Mouse (Mus musculus) embryonic facial prominence, embryonic 14.5 days (tissue): ENCODE results near the gene Map1a. TPM values are rescaled to one million over a fixed set of nuclear protein-coding genes. Genes with fewer than 3 reads are reported as not detected.

Experiments used
- ATAC-seq: fragments of 200-750 bp; cut with Nextera tagmentation; 2 replicates; pipeline ENCODE4 v1.8.0; 2017; ENCODE audit warnings: low read depth, moderate number of reproducible peaks, moderate TSS enrichment
- DNase-seq: peaks from one replicate; pipeline ENCODE4 v3.0.0-alpha.2; 2015; ENCODE audit warnings: low spot score
- H3K27ac ChIP-seq: fragments of 300-500 bp; sonication (generic); replicated peaks from 2 replicates; pipeline ENCODE4 v1.5.1; 2014; ENCODE audit warnings: low read depth, mild to moderate bottlenecking, low read length, moderate library complexity
- H3K27me3 ChIP-seq: fragments of 300-500 bp; sonication (generic); replicated peaks from 2 replicates; pipeline ENCODE4 v1.6.1; 2014; ENCODE audit warnings: low read length; ENCODE audit not compliant: control insufficient read depth, insufficient read depth
- H3K36me3 ChIP-seq: fragments of 300-500 bp; sonication (generic); 2 replicates; pipeline ENCODE4 v1.6.1; 2014; ENCODE audit warnings: low read length, mixed read lengths; ENCODE audit not compliant: control insufficient read depth, insufficient read depth
- H3K4me1 ChIP-seq: fragments of 300-500 bp; sonication (generic); 2 replicates; pipeline ENCODE4 v1.6.1; 2014; ENCODE audit warnings: antibody characterized with exemption, low read length; ENCODE audit not compliant: control insufficient read depth, insufficient read depth
- H3K4me2 ChIP-seq: fragments of 300-500 bp; sonication (generic); 2 replicates; pipeline ENCODE4 v1.6.1; 2014; ENCODE audit warnings: low read depth, mild to moderate bottlenecking, low read length, moderate library complexity, mixed read lengths
- H3K4me3 ChIP-seq: fragments of 300-500 bp; sonication (generic); 2 replicates; pipeline ENCODE4 v1.5.1; 2014; ENCODE audit warnings: low read depth, mild to moderate bottlenecking, low read length
- H3K9ac ChIP-seq: fragments of 300-500 bp; sonication (generic); 2 replicates; pipeline ENCODE4 v1.6.1; 2014; ENCODE audit warnings: low read depth, mild to moderate bottlenecking, low read length, moderate library complexity, mixed read lengths
- H3K9me3 ChIP-seq: fragments of 300-500 bp; sonication (generic); 2 replicates; pipeline ENCODE4 v1.6.1; 2016; ENCODE audit warnings: low read length; ENCODE audit not compliant: control insufficient read depth
- WGBS: fragments of 180-500 bp; shearing (Covaris S2); extraction: QIAGEN DNeasy Blood & Tissue Kit; methylation state at CpG from one replicate; pipeline ENCODE4 v1.1.7; 2014; 5-methylcytosine and 5-hydroxymethylcytosine counted together
- polyA plus RNA-seq: library from polyadenylated mRNA; unstranded; fragments of >200 nt; fragmentation: Nextera tagmentation; extraction: Ambion mirVana; gene quantifications from 2 replicates; pipeline ENCODE4 v1.2.1, GENCODE M21; 2014

Gene Map1a
- polyA plus RNA-seq, 1 experiment from 2014 or later: 10.9 TPM

- Histone ChIP-seq H3K9me3 (no peaks in the 10 kb centered on the region), H3K27ac (no peak overlapping the region), H3K36me3 (peaks cover 37% of the 10 kb centered on the region), H3K4me3 (no peak overlapping the region), H3K27me3 (peaks cover 16% of the 10 kb centered on the region), H3K9ac (0 out of 2 replicates have a peak overlapping the region, but pooled peaks have one; percentile 21), H3K4me1 (peaks cover 19% of the 10 kb centered on the region), H3K4me2 (peak overlapping the region; percentile 79; the same call in 1 of the 2 replicates)
- DNase-seq: peak; percentile 49
- WGBS: 5% methylated on average over 8 of the region's 8 CpGs
- no peak for ATAC-seq
These were observed 8.7 kb downstream of the Map1a start for GRCm38 (mm10) chr2:121298131-121298530.

GRCm38 (mm10) chr2:121299471-121299870 is 10.1 kb downstream of the Map1a start:
- Histone ChIP-seq H3K4me1 (peaks cover 13% of the 10 kb centered on the region), H3K27me3 (peaks cover 16% of the 10 kb centered on the region), H3K36me3 (peaks cover 37% of the 10 kb centered on the region), H3K9ac (no peak overlapping the region), H3K4me3 (no peak overlapping the region), H3K4me2 (no peak overlapping the region), H3K27ac (no peak overlapping the region), H3K9me3 (no peaks in the 10 kb centered on the region)
- DNase-seq: no peak
- ATAC-seq: no peak
- 90% methylated on average over 14 of the region's 17 CpGs for WGBS

DNA sequence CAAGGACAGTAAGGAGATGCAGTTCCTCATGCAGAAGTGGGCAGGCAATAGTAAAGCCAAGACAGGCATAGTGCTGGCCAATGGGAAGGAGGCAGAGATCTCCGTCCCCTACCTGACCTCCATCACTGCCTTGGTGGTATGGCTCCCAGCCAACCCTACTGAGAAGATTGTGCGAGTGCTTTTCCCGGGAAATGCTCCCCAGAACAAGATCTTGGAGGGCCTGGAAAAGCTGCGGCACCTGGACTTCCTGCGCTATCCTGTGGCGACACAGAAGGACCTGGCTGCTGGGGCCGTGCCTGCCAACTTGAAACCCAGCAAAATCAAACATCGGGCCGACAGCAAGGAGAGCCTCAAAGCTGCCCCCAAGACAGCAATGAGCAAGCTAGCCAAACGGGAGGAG is 10.6 kb downstream of the Map1a start:
- H3K36me3 ChIP-seq: peaks cover 40% of the 10 kb centered on the region
- H3K27ac ChIP-seq: no peak overlapping the region

DNA sequence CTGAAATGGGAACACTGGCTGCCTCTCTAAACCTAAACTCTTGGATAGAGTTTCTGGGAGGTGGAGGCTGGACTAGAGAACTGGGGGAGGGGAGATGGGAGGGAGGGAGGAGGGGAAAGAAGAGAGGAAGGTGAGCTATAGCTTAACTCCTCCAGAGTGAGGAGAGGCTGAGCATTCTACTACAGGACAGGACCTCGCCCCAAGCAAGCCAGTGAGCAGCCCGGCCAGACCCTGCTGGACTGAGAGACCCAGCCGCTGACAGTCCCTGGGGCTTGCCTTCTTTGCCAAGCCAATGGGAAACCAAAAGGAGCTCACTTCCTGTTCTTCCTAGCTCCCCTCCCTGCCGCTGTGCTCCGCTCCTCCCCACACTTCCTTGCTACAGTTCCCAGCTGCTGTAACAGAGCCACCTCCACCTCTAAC is 19.6 kb downstream of the Map1a start:
- H3K27ac ChIP-seq: no peak overlapping the region
- peak overlapping the region; percentile 35 for H3K4me2 ChIP-seq
- WGBS: 11% methylated on average over 4 of the region's 5 CpGs
- DNase-seq (peak; percentile 35), ATAC-seq (peak; percentile 34)
- H3K9ac ChIP-seq: no peak overlapping the region
- no peak overlapping the region for H3K4me3 ChIP-seq
- H3K9me3 ChIP-seq: no peaks in the 10 kb centered on the region
- peaks cover 12% of the 10 kb centered on the region; the same call in 1 of the 2 replicates for H3K36me3 ChIP-seq
- H3K27me3 ChIP-seq: no peaks in the 10 kb centered on the region
- no peaks in the 10 kb centered on the region for H3K4me1 ChIP-seq

More for the DNA sequence above, 10.6 kb downstream of the Map1a start:
- peaks cover 8% of the 10 kb centered on the region for H3K4me1 ChIP-seq
- no peak for DNase-seq
- ATAC-seq: no peak
- H3K4me3 ChIP-seq: no peak overlapping the region
- H3K4me2 ChIP-seq: no peak overlapping the region
- peaks cover 16% of the 10 kb centered on the region for H3K27me3 ChIP-seq
- H3K9me3 ChIP-seq: no peaks in the 10 kb centered on the region
- H3K9ac ChIP-seq: no peak overlapping the region
- WGBS: 89% methylated on average over 10 of the region's 10 CpGs

- 73% methylated on average over 8 of the region's 8 CpGs for WGBS
These were observed 26.9 kb downstream of the Map1a start for GRCm38 (mm10) chr2:121316278-121316677.

DNA sequence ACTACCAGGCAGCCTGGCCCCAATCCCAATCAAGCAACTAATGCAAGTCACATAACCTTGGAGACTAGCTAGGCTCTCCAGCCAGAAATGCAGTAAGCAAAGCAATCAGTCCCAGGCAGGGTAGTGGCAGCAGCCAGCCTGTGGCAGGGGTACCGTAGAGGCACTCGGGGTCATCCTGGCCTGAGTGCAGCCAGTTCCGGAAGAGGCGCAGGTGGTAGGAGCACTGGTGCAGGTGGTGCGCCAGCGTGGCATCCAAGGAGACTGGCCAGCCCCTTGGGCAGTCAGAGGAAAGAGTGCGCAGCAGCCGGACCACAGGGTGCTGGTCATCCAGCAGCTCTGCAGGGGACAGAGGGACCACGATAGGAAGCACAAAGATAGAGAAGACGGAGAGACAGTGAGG is 33.6 kb downstream of the Map1a start:
- Histone ChIP-seq H3K4me3 (no peak overlapping the region), H3K36me3 (peaks cover 12% of the 10 kb centered on the region; the same call in 1 of the 2 replicates), H3K27me3 (no peaks in the 10 kb centered on the region), H3K9me3 (no peaks in the 10 kb centered on the region), H3K4me1 (no peaks in the 10 kb centered on the region), H3K4me2 (no peak overlapping the region), H3K9ac (no peak overlapping the region), H3K27ac (no peak overlapping the region)
- WGBS: 88% methylated on average over 10 of the region's 10 CpGs
- ATAC-seq (no peak), DNase-seq (no peak)

More at GRCm38 (mm10) chr2:121316278-121316677, 26.9 kb downstream of the Map1a start:
- Histone ChIP-seq H3K27me3 (no peaks in the 10 kb centered on the region), H3K27ac (no peak overlapping the region), H3K36me3 (peaks cover 8% of the 10 kb centered on the region; the same call in 1 of the 2 replicates), H3K4me3 (no peak overlapping the region), H3K4me1 (no peaks in the 10 kb centered on the region), H3K9me3 (no peaks in the 10 kb centered on the region), H3K9ac (no peak overlapping the region), H3K4me2 (no peak overlapping the region)
- no peak for ATAC-seq
- DNase-seq: no peak

- H3K4me1 ChIP-seq: no peaks in the 10 kb centered on the region
- no peak overlapping the region for H3K4me3 ChIP-seq
- no peaks in the 10 kb centered on the region for H3K27me3 ChIP-seq
- ATAC-seq (no peak), DNase-seq (no peak)
- no peak overlapping the region for H3K9ac ChIP-seq
- 85% methylated on average over 10 of the region's 10 CpGs for WGBS
- no peak overlapping the region for H3K4me2 ChIP-seq
- H3K27ac ChIP-seq: no peak overlapping the region
- no peaks in the 10 kb centered on the region for H3K9me3 ChIP-seq
- H3K36me3 ChIP-seq: peaks cover 12% of the 10 kb centered on the region; the same call in 1 of the 2 replicates
These were observed 34.5 kb downstream of the Map1a start for GRCm38 (mm10) chr2:121323693-121324470.

GRCm38 (mm10) chr2:121329492-121329891 is 40.1 kb downstream of the Map1a start:
- Histone ChIP-seq H3K36me3 (no peaks in the 10 kb centered on the region), H3K9me3 (no peaks in the 10 kb centered on the region), H3K9ac (no peak overlapping the region), H3K4me3 (no peak overlapping the region), H3K4me2 (no peak overlapping the region), H3K4me1 (no peaks in the 10 kb centered on the region), H3K27ac (no peak overlapping the region), H3K27me3 (no peaks in the 10 kb centered on the region)
- DNase-seq (no peak), ATAC-seq (no peak)
- 89% methylated on average over 2 of the region's 2 CpGs for whole genome bisulfite sequencing

- Histone ChIP-seq H3K27ac (no peak overlapping the region), H3K4me2 (no peak overlapping the region), H3K36me3 (no peaks in the 10 kb centered on the region), H3K27me3 (no peaks in the 10 kb centered on the region), H3K9ac (no peak overlapping the region), H3K4me1 (no peaks in the 10 kb centered on the region), H3K9me3 (no peaks in the 10 kb centered on the region), H3K4me3 (no peak overlapping the region)
- ATAC-seq: no peak
- DNase-seq: no peak
These were observed 49.7 kb downstream of the Map1a start for GRCm38 (mm10) chr2:121339057-121339456.
